Mouse (Mus musculus) inflammation-experienced regulatory T-cells, adult 6 months (primary cell): ENCODE results near the gene Cebpg. TPM values are rescaled to one million over a fixed set of nuclear protein-coding genes. Genes with fewer than 3 reads are reported as not detected.
A peak's percentile ranks its signal among the peaks of the same experiment; 100 is the strongest.

ENCODE experiments used
- ATAC-seq: one replicate; pipeline ENCODE4 v1.8.0; 2017
- polyA plus RNA-seq, 3 experiments: library from polyadenylated mRNA; unstranded; fragments of 100-300 nt; shearing (Covaris generic); gene quantifications; one replicate each; pipeline ENCODE4 v1.2.1; 2017

Cebpg gene
- polyA plus RNA-seq, 3 experiments from 2014 or later, result 8.9 to 9.5 (median 9.0) TPM

- ATAC-seq, result no peak
Measured at GRCm38 (mm10) chr7:35053161-35053560, 3.2 kb downstream of the Cebpg start.

GRCm38 (mm10) chr7:35050540-35050939, 5.8 kb downstream of the Cebpg start:
- ATAC-seq, result no peak

- ATAC-seq, result no peak
Measured at GRCm38 (mm10) chr7:35046091-35046490, 10.3 kb downstream of the Cebpg start.

DNA sequence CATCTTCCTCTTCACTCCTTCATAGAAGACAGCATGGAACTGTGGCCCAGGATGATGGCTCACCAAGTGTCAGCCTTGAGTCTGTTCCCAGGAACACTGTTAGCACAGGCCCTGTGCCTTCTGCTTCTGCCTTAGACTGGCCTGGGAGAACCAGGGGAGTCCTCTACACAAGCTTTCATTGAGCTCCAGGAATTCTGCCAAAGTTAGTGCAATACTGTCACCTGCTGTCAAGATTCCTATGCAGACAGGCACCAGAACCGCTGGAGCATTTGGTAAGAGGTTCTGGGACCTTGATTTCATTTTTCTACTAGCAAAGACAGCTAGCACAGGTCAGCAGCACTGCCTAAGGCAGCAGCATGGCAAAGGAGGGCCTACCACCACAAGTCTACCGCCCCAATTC, 11.7 kb downstream of the Cebpg start:
- no peak for ATAC-seq

DNA sequence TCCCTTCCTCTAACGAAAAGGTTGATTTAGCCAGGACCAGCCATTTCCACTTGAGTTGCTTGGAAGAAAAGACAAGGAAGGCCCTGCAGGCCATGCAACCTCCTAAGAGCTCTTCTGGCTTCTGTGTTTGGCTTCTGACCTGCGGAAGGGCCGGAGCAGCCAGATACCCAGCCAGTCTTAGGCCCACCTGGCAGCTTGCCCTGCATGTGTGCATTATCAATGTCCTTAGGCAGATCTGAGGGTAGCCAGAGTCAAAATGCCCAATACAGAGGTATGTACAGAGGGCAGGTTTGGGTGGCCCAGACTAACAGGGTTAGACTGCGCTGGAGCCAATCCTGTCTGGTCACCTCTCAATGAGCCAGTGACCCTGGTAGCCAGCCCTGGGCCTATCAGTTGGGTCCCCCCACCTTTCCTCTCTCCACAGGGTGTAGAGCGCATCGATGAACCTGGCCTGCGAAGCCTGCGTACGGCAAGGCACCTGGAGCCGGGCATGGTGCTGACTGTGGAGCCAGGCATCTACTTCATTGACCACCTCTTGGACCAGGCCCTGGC, 13.0 kb downstream of the Cebpg start:
- ATAC-seq, result no peak

DNA sequence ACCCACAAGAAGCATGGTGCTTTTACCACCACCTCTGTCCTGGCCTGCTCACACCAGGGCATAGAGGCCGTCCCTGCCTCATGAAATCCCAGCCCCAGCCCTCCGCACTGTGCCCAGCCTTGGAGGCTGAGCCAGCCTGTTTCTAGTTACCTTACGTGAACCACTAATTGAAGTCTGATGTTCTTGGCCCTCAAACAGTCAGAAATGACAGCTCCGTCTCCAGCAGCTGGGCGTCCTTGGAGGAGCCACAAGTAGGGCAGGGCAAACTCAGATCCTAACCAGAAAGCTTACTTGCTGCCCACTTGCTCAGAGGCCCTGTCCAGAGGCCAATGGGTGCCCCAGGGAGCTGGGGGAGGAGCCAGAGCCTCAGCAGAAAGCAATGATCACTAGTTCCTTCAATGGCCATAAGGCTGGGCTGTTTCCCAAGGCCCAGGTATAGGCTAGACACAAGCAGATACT, 13.6 kb downstream of the Cebpg start:
- no peak for ATAC-seq

GRCm38 (mm10) chr7:35042209-35042554, 14.2 kb downstream of the Cebpg start:
- ATAC-seq, result no peak

DNA sequence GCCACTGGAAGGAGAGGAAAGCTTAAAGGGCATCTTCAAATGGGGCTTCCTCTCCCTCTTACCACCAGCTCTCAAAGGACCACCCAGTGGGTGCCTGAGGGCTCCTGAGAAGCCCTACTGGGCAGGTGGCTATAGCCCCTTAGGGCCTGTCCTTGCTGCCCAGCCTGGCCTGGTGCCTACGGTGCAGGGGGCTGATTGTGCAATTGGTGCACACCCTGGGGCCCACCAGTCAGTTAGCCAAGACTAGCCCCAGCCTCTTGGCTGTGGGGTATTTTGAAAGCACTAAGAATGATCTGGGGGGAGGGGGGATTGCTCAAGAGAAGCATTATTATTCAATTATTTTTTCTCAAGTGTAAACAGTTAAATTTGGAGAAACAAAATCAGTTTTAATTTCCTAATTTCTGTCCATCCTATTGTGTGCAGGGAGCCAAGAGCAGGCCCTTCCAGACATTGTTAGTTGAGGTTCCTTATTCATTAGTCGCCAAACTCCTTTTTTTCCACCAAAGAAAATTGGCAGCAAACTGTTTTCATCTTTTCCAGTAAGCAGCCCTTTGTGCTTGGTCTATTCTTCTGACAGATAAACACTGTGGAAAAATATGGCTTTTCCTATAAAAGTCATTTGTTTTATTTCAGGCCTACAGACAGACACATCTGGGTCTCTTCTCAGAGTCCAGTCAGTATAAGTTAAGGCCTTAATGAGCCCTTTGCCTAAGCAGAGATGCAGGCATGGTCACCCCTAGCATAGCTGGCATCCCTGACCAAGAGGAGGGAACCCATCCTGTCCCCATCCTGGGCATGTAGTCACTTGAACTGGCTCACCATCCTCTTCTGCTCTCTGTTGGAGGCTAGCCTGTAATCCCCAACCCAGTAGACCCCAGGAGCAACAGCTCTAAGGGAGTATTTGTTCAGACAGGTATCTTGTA, 14.8 kb downstream of the Cebpg start:
- no peak for ATAC-seq

DNA sequence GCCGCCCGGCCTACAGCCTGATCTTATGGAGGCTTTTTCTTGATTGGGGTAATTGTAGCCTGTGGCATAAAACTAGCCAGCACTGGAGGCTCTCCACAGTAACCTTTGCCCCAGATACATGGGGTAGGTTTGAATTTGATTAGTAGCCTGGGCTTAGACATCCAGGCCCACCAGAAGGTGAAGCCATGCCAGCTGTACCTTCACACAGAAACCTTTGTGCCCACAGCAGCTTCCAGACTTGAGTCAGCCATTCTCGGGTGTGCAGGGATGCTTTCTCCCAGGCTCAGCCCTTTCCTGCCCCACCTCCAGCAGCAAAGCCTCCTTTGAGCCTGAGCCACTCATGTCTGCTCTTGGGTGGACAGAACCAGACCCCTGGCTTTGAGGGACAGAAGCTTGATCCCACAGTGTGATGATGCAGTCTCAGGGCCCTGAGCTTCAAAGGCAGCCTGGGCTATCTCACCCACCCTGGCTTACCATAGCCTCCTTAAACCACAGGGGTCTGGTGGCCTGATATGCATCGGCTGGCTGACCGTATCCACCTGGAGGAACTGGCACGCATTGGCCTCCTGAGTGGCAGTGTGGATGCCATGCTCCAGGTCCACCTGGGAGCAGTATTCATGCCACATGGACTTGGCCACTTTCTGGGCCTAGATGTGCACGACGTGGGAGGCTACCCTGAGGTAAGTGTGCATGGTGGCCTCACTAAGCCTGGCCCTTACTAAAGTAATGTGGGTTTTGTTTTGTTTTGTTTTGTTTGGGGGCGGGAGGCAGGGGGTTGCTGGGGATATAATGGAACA, 16.0 kb downstream of the Cebpg start:
- no peak for ATAC-seq

GRCm38 (mm10) chr7:35037408-35037807, 19.0 kb downstream of the Cebpg start:
- no peak for ATAC-seq

DNA sequence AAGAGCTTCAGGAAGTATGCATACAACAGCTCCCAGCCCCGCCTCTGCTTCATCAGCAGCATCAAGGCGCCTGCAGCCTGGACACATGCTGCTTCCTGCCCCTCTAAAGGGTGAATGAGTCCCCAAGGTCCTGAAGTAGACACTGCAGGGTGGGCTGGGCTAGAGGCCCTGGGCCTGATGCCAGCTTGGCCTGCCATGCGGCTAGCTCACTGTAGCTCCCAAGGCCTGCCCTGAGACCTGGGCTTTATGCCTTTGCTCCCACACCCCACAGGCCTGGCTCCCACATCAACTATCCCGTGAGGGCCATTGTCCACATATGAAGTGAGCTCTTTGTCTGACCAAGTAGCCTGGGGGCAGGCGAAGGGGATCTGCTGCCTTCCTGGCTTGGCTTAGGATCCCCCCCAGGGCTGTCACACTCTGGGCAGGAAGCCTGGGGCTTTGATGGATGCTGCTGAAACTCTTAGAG, 20.1 kb downstream of the Cebpg start:
- ATAC-seq, result no peak

DNA sequence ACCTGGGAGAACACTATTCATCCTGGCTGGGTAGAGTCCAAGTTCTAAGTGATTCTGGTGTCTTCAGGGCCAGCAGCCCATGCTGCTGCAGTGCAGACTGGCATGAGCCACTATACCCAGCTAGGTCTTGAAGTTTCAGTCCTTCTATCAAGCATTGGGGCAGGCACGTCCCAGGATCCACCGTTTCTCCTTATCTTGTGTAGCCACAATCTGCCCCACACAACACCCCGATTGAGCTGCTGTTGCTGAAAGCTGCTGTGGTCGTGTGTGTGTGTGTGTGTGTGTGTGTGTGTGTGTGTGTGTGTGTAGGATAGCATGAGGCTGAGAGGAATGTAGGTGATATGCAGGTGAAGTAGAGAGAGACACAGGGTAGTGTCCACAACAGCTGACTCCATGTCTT, 20.8 kb downstream of the Cebpg start:
- no peak for ATAC-seq

DNA sequence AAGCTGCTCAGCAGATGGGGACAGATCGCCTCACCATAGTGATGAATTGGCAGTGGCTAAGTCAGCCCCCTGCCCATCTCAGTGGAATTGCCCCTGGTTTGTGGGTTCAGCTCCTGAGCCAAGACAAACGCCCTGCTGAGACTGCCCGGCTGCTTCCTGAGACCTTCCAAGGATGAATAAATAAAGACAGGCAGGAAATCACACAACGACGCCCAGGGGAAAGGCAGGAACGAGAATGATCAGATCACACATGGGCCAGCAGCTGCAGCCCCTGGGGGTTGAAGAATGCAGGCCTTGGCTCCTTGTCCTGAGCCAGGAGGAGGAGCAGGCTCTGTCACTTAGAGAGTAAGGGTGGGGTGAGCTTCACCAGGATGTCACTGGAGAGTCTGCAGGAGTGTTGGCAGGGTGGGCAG, 21.2 kb downstream of the Cebpg start:
- no peak for ATAC-seq

GRCm38 (mm10) chr7:35030567-35030966, 25.8 kb downstream of the Cebpg start:
- ATAC-seq, result no peak

DNA sequence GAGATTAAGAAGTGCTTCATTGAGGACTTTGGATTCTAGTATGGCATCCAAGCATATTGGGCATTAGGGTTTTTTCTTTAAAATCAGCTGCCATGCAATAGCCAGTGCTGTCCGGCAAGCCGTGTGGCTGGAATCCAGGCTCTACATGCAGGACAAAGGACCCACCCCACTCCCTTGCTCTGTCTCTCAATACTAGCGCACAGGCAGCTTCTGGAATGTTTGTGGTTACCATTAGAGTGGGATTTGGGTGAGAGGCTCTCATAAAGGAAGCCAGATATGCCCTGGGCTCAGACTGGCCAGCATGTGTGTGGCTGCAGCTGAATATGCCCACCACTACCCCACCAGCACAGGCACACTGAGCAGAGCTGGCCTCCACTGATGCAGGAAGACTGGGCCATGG, 26.7 kb downstream of the Cebpg start:
- no peak for ATAC-seq

DNA sequence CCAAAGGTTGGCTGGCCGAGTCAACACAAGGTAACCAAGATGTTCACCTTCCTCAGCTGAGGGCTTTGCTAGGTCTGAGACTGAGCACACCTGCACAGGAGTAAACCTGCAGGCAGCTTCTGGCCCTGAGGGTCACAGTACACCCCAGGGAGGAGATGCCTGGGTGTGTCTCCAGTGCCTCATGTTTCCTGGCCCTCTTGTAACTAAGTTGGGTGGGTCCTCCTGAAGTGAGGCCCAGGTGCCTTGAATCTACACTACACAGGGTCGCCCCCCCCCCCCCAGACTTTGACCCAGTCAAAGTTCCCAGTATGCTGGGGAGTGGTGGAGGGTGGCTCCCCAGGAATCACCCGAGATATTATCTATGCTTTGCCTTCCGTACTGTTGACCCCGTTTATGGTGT, 27.1 kb downstream of the Cebpg start:
- ATAC-seq, result no peak

- no peak for ATAC-seq
Measured at GRCm38 (mm10) chr7:35028559-35028958, 27.8 kb downstream of the Cebpg start.

GRCm38 (mm10) chr7:35027801-35028420, 28.5 kb downstream of the Cebpg start:
- ATAC-seq, result no peak

- ATAC-seq, result no peak
Measured at GRCm38 (mm10) chr7:35026838-35027291, 29.5 kb downstream of the Cebpg start.

DNA sequence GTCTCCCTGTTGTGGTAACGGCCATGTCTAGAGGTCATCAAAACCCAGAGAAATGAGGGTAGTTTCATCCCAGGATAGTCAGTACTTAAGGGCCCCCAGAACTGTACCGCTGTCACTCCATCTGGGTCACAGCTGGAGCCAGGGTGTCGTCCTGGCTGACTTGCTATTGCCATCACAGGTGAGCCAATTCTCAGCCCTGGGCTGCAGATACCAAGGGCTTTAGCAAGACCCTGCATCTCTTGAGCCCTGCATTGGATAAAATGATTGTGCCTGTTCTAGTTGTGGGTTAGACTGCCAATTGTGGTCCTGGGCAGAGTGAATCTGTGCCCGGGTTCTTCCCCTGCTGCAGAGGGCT, 30.1 kb downstream of the Cebpg start:
- ATAC-seq, result no peak

DNA sequence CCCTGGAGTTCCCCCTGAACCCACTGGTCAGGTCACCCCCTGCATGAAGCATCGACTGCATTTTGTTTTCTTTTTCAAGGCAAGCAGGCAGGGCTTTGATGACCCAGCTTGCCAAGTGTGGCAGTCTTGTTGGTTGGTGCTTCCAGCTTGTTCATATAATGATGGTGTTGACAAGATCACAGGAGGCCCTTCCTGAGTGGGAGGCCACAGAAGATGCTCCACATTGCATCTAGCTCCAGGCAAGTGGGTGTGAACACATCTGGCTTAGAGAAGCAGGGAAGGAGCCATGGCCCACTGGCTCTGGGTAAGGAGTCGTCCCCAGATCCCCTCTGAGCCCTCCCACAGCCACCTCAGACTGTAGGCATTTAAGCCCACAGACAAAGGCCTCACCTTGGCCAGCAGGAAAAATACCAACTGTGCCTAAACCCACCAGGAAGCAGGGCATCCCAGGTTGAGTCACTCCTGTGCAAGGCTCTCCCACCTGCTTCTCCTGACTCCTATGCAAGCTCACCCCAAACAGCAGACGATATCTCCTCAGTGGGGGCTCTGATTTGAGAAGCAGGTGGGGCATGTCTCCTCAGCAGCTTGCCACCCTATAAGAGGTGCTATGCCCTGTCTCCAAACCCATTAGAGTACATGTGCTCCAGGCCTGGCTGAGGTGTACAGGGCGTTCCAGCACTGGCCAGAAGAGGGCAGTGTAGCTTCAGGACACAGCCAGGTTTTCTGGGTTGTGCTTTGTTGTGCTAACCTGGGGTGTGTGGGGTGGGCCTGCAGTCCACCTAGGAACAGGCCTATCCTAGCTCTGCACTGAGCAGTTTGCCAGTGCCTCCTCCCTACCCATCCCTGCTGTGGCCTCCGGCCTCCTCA, 30.7 kb downstream of the Cebpg start:
- peak; percentile 81 for ATAC-seq

- ATAC-seq, result no peak
Measured at GRCm38 (mm10) chr7:35024426-35024825, 31.9 kb downstream of the Cebpg start.
